Mouse (Mus musculus) olfactory bulb, adult 2 months (tissue): ENCODE data around the gene Thbs2.

Experiments
- CTCF ChIP-seq: fragments of 200-500 bp; IDR thresholded peaks from 2 replicates; pipeline ENCODE4 v1.5.1; 2012; ENCODE audit warnings: low read depth, mild to moderate bottlenecking, low read length, moderate library complexity; ENCODE audit not compliant: insufficient read depth
- POLR2A ChIP-seq: fragments of 200-500 bp; IDR thresholded peaks from 2 replicates; pipeline ENCODE4 v1.6.1; 2012; ENCODE audit warnings: mild to moderate bottlenecking, low read depth, low read length, moderate library complexity; ENCODE audit not compliant: insufficient read depth

- no peak for TF ChIP-seq CTCF
- TF ChIP-seq POLR2A, result no peak
Observed at GRCm38 (mm10) chr17:14620037-14620436, 74.0 kb downstream of the Thbs2 start.
